Mouse (Mus musculus): Measurements from ENCODE around the gene Irf8. TPM values are rescaled to one million over a fixed set of nuclear protein-coding genes. Genes with fewer than 3 reads are reported as not detected.

Gene Irf8
- polyA plus RNA-seq, 2 experiments, result 4.2 to 8.9 TPM

- Histone ChIP-seq H3K9me3 (ENCODE audit: control insufficient read depth, low read length) (no peaks in the 10 kb centered on the region), H3K27ac (no peak overlapping the region), H3K4me2 (ENCODE audit: low read depth) (no peak overlapping the region), H3K36me3 (replicated peaks; ENCODE audit: control insufficient read depth, insufficient read depth, low read depth) (no peaks in the 10 kb centered on the region), H3K4me1 (replicated peaks; ENCODE audit: control insufficient read depth in 2 of 2, insufficient read depth in 2 of 2, low read length in 1 of 2) (peaks cover 0 to 6% of the 10 kb centered on the region in 2 experiments; a peak in 1 of 4 replicates), H3K9ac (replicated peaks) (no peak overlapping the region), H3K4me3 (ENCODE audit: insufficient read depth in 1 of 2, low read depth in 2 of 2, low read length in 2 of 2) (no peak overlapping the region), H3K27me3 (ENCODE audit: control insufficient read depth, insufficient read depth, low read length) (no peaks in the 10 kb centered on the region)
- WGBS (ENCODE audit: insufficient replicate concordance), result 64% methylated on average over 18 of the region's 18 CpGs
- DNase-seq (ENCODE audit: low read depth in 3 of 3, low spot score in 3 of 3), result no peak
- no peak for ATAC-seq (ENCODE audit: insufficient read depth)
- TF ChIP-seq EP300 (IDR thresholded peaks at IDR 0.05; ENCODE audit: low read depth) (no peak), CTCF (IDR thresholded peaks at IDR 0.05; ENCODE audit: low read depth) (no peak)
These were observed 10.0 kb downstream of the Irf8 start for GRCm38 (mm10) chr8:120746007-120746701.

GRCm38 (mm10) chr8:120747286-120747685, 11.1 kb downstream of the Irf8 start:
- no peaks in the 10 kb centered on the region for H3K36me3 ChIP-seq (replicated peaks; ENCODE audit: control insufficient read depth, insufficient read depth, low read depth)
- no peak overlapping the region for H3K9ac ChIP-seq (replicated peaks)
- H3K27me3 ChIP-seq (ENCODE audit: control insufficient read depth, insufficient read depth, low read length), result no peaks in the 10 kb centered on the region
- H3K4me1 ChIP-seq (replicated peaks; ENCODE audit: control insufficient read depth in 2 of 2, insufficient read depth in 2 of 2, low read length in 1 of 2), result peaks cover 0 to 11% of the 10 kb centered on the region in 2 experiments; a peak in 2 of 4 replicates
- H3K4me3 ChIP-seq (ENCODE audit: insufficient read depth in 1 of 2, low read depth in 2 of 2, low read length in 2 of 2), result no peak overlapping the region
- 65% methylated on average over 7 of the region's 7 CpGs for WGBS (ENCODE audit: insufficient replicate concordance)
- no peak for ATAC-seq (ENCODE audit: insufficient read depth)
- no peaks in the 10 kb centered on the region for H3K9me3 ChIP-seq (ENCODE audit: control insufficient read depth, low read length)
- TF ChIP-seq CTCF (IDR thresholded peaks at IDR 0.05; ENCODE audit: low read depth), result no peak
- no peak for TF ChIP-seq EP300 (IDR thresholded peaks at IDR 0.05; ENCODE audit: low read depth)
- H3K27ac ChIP-seq, result no peak overlapping the region
- H3K4me2 ChIP-seq (ENCODE audit: low read depth), result no peak overlapping the region
- no peak for DNase-seq (ENCODE audit: low read depth in 3 of 3, low spot score in 3 of 3)

- Histone ChIP-seq H3K4me2 (ENCODE audit: low read depth) (no peak overlapping the region), H3K9ac (replicated peaks) (no peak overlapping the region), H3K4me1 (replicated peaks; ENCODE audit: control insufficient read depth in 2 of 2, insufficient read depth in 2 of 2, low read length in 1 of 2) (peaks cover 0 to 10% of the 10 kb centered on the region in 2 experiments; a peak in 2 of 4 replicates), H3K27ac (no peak overlapping the region), H3K27me3 (ENCODE audit: control insufficient read depth, insufficient read depth, low read length) (no peaks in the 10 kb centered on the region), H3K9me3 (ENCODE audit: control insufficient read depth, low read length) (no peaks in the 10 kb centered on the region), H3K36me3 (replicated peaks; ENCODE audit: control insufficient read depth, insufficient read depth, low read depth) (no peaks in the 10 kb centered on the region), H3K4me3 (ENCODE audit: insufficient read depth in 1 of 2, low read depth in 2 of 2, low read length in 2 of 2) (no peak overlapping the region)
- ATAC-seq (ENCODE audit: insufficient read depth) (no peak), DNase-seq (ENCODE audit: low read depth in 3 of 3, low spot score in 3 of 3) (no peak)
- 54% methylated on average over 9 of the region's 9 CpGs for WGBS (ENCODE audit: insufficient replicate concordance)
- TF ChIP-seq EP300 (IDR thresholded peaks at IDR 0.05; ENCODE audit: low read depth), result no peak
- TF ChIP-seq CTCF (IDR thresholded peaks at IDR 0.05; ENCODE audit: low read depth), result no peak
These were observed 14.5 kb downstream of the Irf8 start for GRCm38 (mm10) chr8:120750616-120751015.

GRCm38 (mm10) chr8:120751226-120752081, 15.3 kb downstream of the Irf8 start:
- Histone ChIP-seq H3K9ac (replicated peaks) (no peak overlapping the region), H3K4me3 (ENCODE audit: insufficient read depth in 1 of 2, low read depth in 2 of 2, low read length in 2 of 2) (no peak overlapping the region), H3K27ac (no peak overlapping the region), H3K36me3 (replicated peaks; ENCODE audit: control insufficient read depth, insufficient read depth, low read depth) (no peaks in the 10 kb centered on the region), H3K4me2 (ENCODE audit: low read depth) (no peak overlapping the region), H3K9me3 (ENCODE audit: control insufficient read depth, low read length) (no peaks in the 10 kb centered on the region), H3K4me1 (replicated peaks; ENCODE audit: control insufficient read depth in 2 of 2, insufficient read depth in 2 of 2, low read length in 1 of 2) (peaks cover 0 to 10% of the 10 kb centered on the region in 2 experiments; a peak in 2 of 4 replicates), H3K27me3 (ENCODE audit: control insufficient read depth, insufficient read depth, low read length) (no peaks in the 10 kb centered on the region)
- WGBS (ENCODE audit: insufficient replicate concordance), result 53% methylated on average over 21 of the region's 21 CpGs
- TF ChIP-seq CTCF (IDR thresholded peaks at IDR 0.05; ENCODE audit: low read depth), result no peak
- no peak for TF ChIP-seq EP300 (IDR thresholded peaks at IDR 0.05; ENCODE audit: low read depth)
- ATAC-seq (ENCODE audit: insufficient read depth) (no peak), DNase-seq (ENCODE audit: low read depth in 3 of 3, low spot score in 3 of 3) (no peak)

GRCm38 (mm10) chr8:120752082-120752452, 15.9 kb downstream of the Irf8 start:
- WGBS (ENCODE audit: insufficient replicate concordance), result 3% methylated on average over 12 of the region's 12 CpGs
- Histone ChIP-seq H3K9me3 (ENCODE audit: control insufficient read depth, low read length) (no peaks in the 10 kb centered on the region), H3K4me1 (replicated peaks; ENCODE audit: control insufficient read depth in 2 of 2, insufficient read depth in 2 of 2, low read length in 1 of 2) (peaks cover 0 to 10% of the 10 kb centered on the region in 2 experiments; a peak in 2 of 4 replicates), H3K4me3 (ENCODE audit: insufficient read depth in 1 of 2, low read depth in 2 of 2, low read length in 2 of 2) (no peak overlapping the region), H3K36me3 (replicated peaks; ENCODE audit: control insufficient read depth, insufficient read depth, low read depth) (no peaks in the 10 kb centered on the region), H3K27ac (no peak overlapping the region), H3K4me2 (ENCODE audit: low read depth) (no peak overlapping the region), H3K27me3 (ENCODE audit: control insufficient read depth, insufficient read depth, low read length) (no peaks in the 10 kb centered on the region), H3K9ac (replicated peaks) (no peak overlapping the region)
- no peak for TF ChIP-seq EP300 (IDR thresholded peaks at IDR 0.05; ENCODE audit: low read depth)
- TF ChIP-seq CTCF (IDR thresholded peaks at IDR 0.05; ENCODE audit: low read depth), result no peak
- DNase-seq (ENCODE audit: low read depth in 3 of 3, low spot score in 3 of 3) (no peak), ATAC-seq (ENCODE audit: insufficient read depth) (peak; percentile 38; the same call in 1 of the 2 replicates)
